Mouse (Mus musculus): ENCODE data around the gene Gm45021. TPM values are rescaled to one million over a fixed set of nuclear protein-coding genes. Genes with fewer than 3 reads are reported as not detected.

Gm45021 gene
- total RNA-seq (2021): not detected
- long read RNA-seq, experiment 1: 0 reads
- long read RNA-seq, experiment 2: 0 reads

GRCm38 (mm10) chr6:48589194-48589750, at the start of gene Gm45021:
TSS of gene Gm45021 (plus strand) at chr6:48589610.
- intact Hi-C loops (cut with DNase I): no loop called here

GRCm38 (mm10) chr6:48539860-48540259, 49.5 kb upstream of the Gm45021 start:
- DNase-seq: no peak
- intact Hi-C loops (cut with DNase I): loop anchor here (5.0 to 10.0 kb wide), 2 partner anchors 232 to 365 kb away; partner anchors contain the start of gene Gimap3

More at GRCm38 (mm10) chr6:48589194-48589750, at the start of gene Gm45021:
- no peak for DNase-seq

GRCm38 (mm10) chr6:48540721-48541120, 48.7 kb upstream of the Gm45021 start:
- no peak for DNase-seq
- intact Hi-C loops (cut with DNase I): loop anchor here (5.0 kb wide), 1 partner anchor 232 kb away; the partner anchor contains the start of gene Gimap3

GRCm38 (mm10) chr6:48541560-48542450, 47.6 kb upstream of the Gm45021 start:
- DNase-seq: no peak
- intact Hi-C loops (cut with DNase I): loop anchor here (5.0 kb wide), 1 partner anchor 230 kb away; the partner anchor contains the start of gene Gimap3

- DNase-seq: no peak
- intact Hi-C loops (cut with DNase I): loop anchor here (5.0 kb wide), 1 partner anchor 230 kb away; the partner anchor contains the start of gene Gimap3
These were observed 46.8 kb upstream of the Gm45021 start for GRCm38 (mm10) chr6:48542631-48543030.

GRCm38 (mm10) chr6:48545251-48545650, 44.2 kb upstream of the Gm45021 start:
- intact Hi-C loops (cut with DNase I): no loop called here
- no peak for DNase-seq

- intact Hi-C loops (cut with DNase I): loop anchor here (2.0 kb wide), 1 partner anchor 97 kb away; no protein-coding TSS in a partner anchor
- peak; percentile 45 to 64 for DNase-seq
These were observed 43.1 kb upstream of the Gm45021 start for GRCm38 (mm10) chr6:48546271-48546670.

GRCm38 (mm10) chr6:48546858-48547257, 42.6 kb upstream of the Gm45021 start:
- peak in 1 of 2 experiments; percentile 37 for DNase-seq
- intact Hi-C loops (cut with DNase I): loop anchor here (2.0 kb wide), 1 partner anchor 96 kb away; no protein-coding TSS in a partner anchor

GRCm38 (mm10) chr6:48548314-48548713, 41.1 kb upstream of the Gm45021 start:
- intact Hi-C loops (cut with DNase I): no loop called here
- no peak for DNase-seq

- no peak for DNase-seq
- intact Hi-C loops (cut with DNase I): loop anchor here (2.0 kb wide), 1 partner anchor 30 kb away; no protein-coding TSS in a partner anchor
These were observed 36.5 kb upstream of the Gm45021 start for GRCm38 (mm10) chr6:48552918-48553317.

- DNase-seq: no peak
- intact Hi-C loops (cut with DNase I): loop anchor here (2.0 kb wide), 1 partner anchor 29 kb away; no protein-coding TSS in a partner anchor
These were observed 35.6 kb upstream of the Gm45021 start for GRCm38 (mm10) chr6:48553819-48554218.

- intact Hi-C loops (cut with DNase I): no loop called here
- DNase-seq: peak; percentile 99
These were observed 34.9 kb upstream of the Gm45021 start, which contains the start of gene Lrrc61 for GRCm38 (mm10) chr6:48554280-48555103. TSS of gene Lrrc61 (plus strand) at chr6:48554796.

GRCm38 (mm10) chr6:48555104-48555890, 34.1 kb upstream of the Gm45021 start:
- peak; percentile 37 to 62 for DNase-seq
- intact Hi-C loops (cut with DNase I): no loop called here

- intact Hi-C loops (cut with DNase I): no loop called here
- DNase-seq: no peak
These were observed 33.5 kb upstream of the Gm45021 start for GRCm38 (mm10) chr6:48555956-48556355.

GRCm38 (mm10) chr6:48565693-48566310, 23.6 kb upstream of the Gm45021 start:
- no peak for DNase-seq
- intact Hi-C loops (cut with DNase I): no loop called here

GRCm38 (mm10) chr6:48566312-48566711, 23.1 kb upstream of the Gm45021 start:
- peak; percentile 75 to 82 for DNase-seq
- intact Hi-C loops (cut with DNase I): no loop called here

GRCm38 (mm10) chr6:48568036-48568984, 21.1 kb upstream of the Gm45021 start:
- peak; percentile 59 to 62 for DNase-seq
- intact Hi-C loops (cut with DNase I): no loop called here
